Mouse (Mus musculus) lung, adult 2 months (tissue): ENCODE measurements around the gene Decr2. TPM values are rescaled to one million over a fixed set of nuclear protein-coding genes. Genes with fewer than 3 reads are reported as not detected.
A peak's percentile ranks its signal among the peaks of the same experiment; 100 is the strongest.
"Not testable (repeated sequence)": the region's sequence is repeated elsewhere in the genome, so short reads cannot be mapped to it uniquely, and the experiment has no call there.

Experiments
- DNase-seq: peaks from one replicate; pipeline ENCODE4 v3.0.0; 2022
- H3K4me1 ChIP-seq: fragments of 200-500 bp; 2 replicates; pipeline ENCODE4 v1.6.1; 2011; ENCODE audit warnings: low read length; ENCODE audit not compliant: control insufficient read depth, insufficient read depth
- H3K4me3 ChIP-seq: fragments of 200-500 bp; replicated peaks from 2 replicates; pipeline ENCODE3; 2011; ENCODE audit warnings: low read depth, mild to moderate bottlenecking, control low read depth, low read length; ENCODE audit errors: extremely low read depth
- CTCF ChIP-seq: fragments of 200-500 bp; IDR thresholded peaks from 2 replicates; pipeline ENCODE4 v1.5.1; 2011; ENCODE audit warnings: mild to moderate bottlenecking, low read length, control low read depth; ENCODE audit not compliant: insufficient read depth
- POLR2A ChIP-seq: fragments of 200-500 bp; IDR thresholded peaks from 2 replicates; pipeline ENCODE4 v1.6.1; 2011; ENCODE audit warnings: low read depth, mild to moderate bottlenecking, control low read depth, low read length, borderline replicate concordance; ENCODE audit errors: extremely low read depth
- WGBS: fragments of 180-500 bp; shearing (Covaris S2); methylation state at CpG from one replicate; pipeline ENCODE4 v1.1.7; 2018; 5-methylcytosine and 5-hydroxymethylcytosine counted together
- polyA plus RNA-seq: library from polyadenylated mRNA; depleted of rRNA; stranded (reverse); fragments of >200 nt; gene quantifications from 2 replicates; pipeline ENCODE4 v1.2.3, GENCODE M21; 2012; rRNA removed

Gene Decr2
- polyA plus RNA-seq, 1 experiment = 16.7 TPM

DNA sequence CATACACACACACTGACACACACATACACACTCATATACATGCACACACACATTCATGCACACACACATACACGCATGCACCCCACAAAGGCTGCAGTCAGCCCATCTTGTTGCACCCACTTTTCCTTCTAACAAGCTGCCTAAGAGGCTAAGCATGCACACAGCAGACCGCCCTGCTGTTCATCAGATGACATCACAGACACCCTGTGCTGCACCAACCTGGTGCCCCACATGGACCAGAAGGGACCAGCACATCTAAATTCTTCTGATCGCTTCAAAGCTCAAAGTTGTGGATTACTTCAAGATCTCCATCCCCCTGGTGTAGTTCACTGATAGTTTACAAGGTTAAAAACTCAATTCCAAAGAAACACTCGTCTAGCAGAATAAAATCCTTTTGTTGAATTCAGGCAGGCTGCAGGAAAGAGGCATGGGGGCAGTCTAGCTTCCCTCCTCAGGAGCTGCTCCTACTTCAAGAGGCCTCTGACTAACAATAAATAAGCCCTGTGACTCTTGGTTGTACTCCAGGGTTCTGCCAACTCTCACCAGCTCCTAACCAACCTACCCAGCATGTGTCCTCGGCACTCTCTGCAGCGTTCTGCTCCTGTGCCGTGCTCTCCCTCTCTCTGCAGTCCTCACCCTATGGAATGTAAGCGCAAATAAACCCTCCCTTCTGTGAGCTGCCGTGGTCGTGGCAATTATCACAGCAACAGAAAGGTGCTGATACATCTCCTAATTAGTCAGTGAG is 43.7 kb downstream of the Decr2 start:
- H3K4me3 ChIP-seq = no peak overlapping the region
- no peak for DNase-seq
- TF ChIP-seq CTCF = no peak
- TF ChIP-seq POLR2A = no peak
- H3K4me1 ChIP-seq = peaks cover 6% of the 10 kb centered on the region; the same call in 1 of the 2 replicates
- WGBS = 62% methylated on average over 10 of the region's 10 CpGs

DNA sequence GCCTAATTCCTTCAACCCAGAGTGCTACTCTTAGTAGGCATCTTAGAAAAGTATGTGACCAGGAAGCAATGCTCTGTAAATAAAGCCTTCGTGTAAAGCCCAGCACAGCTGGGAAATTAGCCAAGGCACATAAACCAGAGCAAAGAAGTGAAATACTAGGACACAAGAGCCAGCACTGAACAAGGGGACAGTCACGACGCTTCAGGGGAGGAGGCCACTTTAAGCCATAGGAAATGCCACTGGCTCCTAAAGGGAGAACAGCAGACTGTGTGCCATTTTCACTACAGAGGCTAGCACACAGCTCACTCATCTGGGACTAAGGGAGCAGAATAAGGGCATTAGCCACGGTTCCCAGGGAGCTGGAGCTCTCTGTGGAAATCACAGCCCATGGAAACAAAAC is 44.9 kb downstream of the Decr2 start:
- H3K4me3 ChIP-seq = no peak overlapping the region
- 41% methylated on average over 4 of the region's 4 CpGs for WGBS
- no peak for DNase-seq
- TF ChIP-seq POLR2A = no peak
- TF ChIP-seq CTCF = no peak
- peaks cover 6% of the 10 kb centered on the region; the same call in 1 of the 2 replicates for H3K4me1 ChIP-seq

DNA sequence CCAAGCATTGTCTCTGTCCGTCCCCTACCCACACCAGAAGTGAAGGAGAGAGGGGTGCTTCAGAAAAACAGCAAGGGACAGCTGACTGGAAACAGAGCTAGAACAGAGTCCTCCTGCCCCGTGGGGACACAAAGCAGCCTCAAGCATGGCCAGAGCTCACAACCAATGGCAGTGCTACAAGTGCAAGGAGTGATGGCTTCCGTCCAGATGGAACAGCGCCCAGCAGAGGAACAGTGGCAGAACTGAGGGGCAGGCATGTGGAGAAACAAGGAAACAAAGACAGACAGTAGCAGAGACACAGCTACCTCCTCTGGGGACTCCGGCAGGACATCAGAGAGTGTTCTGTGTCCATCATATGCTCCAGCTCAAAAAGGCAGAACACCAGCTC is 46.9 kb downstream of the Decr2 start:
- no peak overlapping the region for H3K4me3 ChIP-seq
- WGBS = 47% methylated on average over 5 of the region's 5 CpGs
- peak; percentile 50 for DNase-seq
- TF ChIP-seq POLR2A = no peak
- no peak for TF ChIP-seq CTCF
- H3K4me1 ChIP-seq = peaks cover 6% of the 10 kb centered on the region; the same call in 1 of the 2 replicates

DNA sequence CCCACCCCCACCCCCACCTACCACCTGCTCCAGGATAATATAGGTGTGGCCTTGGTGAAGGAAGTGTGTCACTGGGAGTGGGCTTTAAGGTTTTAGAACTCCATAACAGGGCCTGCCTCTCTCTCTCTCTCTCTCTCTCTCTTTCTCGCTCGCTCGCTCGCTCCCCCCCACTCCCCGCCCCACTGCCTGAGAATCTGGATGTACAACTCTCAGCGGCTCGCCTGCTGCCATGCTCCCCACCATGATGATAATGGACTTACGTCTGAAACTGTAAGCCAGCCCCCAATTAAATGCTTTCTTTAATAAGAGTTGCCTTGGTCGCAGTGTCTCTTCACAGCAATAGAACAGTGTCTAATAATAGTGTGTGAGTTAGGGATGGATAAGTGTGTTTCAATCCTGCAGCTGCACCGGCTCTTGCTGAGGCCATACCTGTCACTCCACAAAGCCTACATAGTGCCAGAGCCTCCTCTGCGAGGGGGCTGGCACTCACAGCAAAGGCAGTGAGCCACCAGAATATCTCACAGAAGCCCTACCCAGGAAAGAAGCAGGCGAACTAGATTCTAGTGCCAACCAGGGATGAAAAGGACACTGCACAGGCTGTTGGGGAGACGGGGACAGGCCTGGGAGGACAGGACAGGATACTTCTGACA is 47.4 kb downstream of the Decr2 start:
- 74% methylated on average over 12 of the region's 13 CpGs for WGBS
- no peak overlapping the region for H3K4me3 ChIP-seq
- no peak for DNase-seq
- peaks cover 6% of the 10 kb centered on the region; the same call in 1 of the 2 replicates for H3K4me1 ChIP-seq
- no peak for TF ChIP-seq CTCF
- TF ChIP-seq POLR2A = no peak

DNA sequence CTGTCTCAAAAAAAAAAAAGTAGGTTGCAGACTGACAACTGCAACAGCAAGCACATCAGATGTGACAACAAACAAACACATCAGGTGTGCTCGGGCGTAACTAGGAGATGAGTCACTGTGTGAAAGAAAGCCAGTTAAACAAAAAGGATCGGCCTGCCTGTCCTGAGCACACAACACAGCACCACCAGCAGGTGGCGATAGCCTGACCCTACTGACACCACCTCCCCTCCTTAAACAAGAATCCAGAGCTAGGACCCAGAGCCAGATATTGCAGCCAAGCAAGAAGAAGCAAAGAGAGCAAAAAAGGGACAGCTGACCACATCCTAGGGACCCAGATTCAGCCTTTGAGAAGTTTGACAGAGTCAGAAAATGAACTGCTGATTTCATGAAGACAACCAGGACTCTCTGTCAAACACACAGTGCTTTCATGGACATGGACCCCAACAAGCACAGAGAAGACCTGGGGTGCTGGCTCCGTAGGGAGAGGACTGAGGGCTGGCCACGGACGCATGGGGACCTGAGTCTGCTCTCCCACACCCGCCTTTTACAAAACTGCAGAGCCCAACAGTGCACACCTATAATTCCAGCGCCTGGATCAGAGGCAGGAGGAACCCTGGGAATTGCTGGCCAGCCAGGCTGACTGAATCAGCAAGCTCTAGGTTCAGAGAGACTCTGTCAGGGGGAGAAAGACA is 48.9 kb downstream of the Decr2 start:
- WGBS = 45% methylated on average over 9 of the region's 9 CpGs
- no peak overlapping the region for H3K4me3 ChIP-seq
- peak; percentile 34 for DNase-seq
- H3K4me1 ChIP-seq = peaks cover 6% of the 10 kb centered on the region; the same call in 1 of the 2 replicates
- peak; percentile 96 for TF ChIP-seq CTCF
- TF ChIP-seq POLR2A = no peak

DNA sequence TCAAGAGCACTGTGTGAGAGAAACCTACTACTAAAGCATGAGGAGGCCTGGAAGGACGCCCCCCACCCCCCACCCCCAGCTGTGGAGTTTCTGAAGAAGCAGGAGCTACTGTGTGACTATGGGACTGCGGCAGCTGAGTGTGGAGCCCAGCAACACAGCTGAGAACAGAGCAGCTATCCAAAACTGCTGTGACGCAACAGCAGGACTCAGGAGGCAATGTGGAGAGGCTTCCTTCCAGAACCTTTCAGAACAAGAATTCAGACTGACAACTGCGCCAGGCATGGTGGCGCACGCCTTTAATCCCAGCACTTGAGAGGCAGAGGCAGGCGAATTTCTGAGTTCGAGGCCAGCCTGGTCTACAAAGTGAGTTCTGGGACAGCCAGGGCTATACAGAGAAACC is 49.4 kb downstream of the Decr2 start:
- DNase-seq = peak; percentile 12
- not testable (repeated sequence) for H3K4me3 ChIP-seq, H3K4me1 ChIP-seq
- 68% methylated on average over 8 of the region's 8 CpGs for WGBS

DNA sequence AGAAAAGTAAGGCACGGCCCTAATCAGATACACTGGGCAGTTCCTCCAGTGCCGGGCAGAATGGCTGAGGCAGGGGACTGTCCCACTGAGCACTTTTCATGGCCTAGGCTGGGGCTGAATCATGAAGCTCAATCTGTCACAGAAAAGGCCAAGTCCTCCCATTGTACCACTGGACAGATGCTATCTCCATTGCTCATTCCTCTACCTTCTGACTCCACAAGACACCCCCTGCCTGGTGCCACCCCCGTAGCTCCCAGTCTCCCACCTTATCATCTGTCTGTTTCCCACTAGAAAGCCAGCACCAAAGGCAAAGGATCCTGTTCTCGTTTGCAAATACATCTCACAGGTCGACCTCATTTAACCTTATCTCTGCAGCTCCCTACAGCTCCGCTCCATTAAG is 58.1 kb downstream of the Decr2 start:
- no peak for DNase-seq
- H3K4me1 ChIP-seq = no peaks in the 10 kb centered on the region
- H3K4me3 ChIP-seq = no peak overlapping the region
- TF ChIP-seq CTCF (no peak), POLR2A (no peak)
- WGBS = 79% methylated on average over 6 of the region's 6 CpGs

DNA sequence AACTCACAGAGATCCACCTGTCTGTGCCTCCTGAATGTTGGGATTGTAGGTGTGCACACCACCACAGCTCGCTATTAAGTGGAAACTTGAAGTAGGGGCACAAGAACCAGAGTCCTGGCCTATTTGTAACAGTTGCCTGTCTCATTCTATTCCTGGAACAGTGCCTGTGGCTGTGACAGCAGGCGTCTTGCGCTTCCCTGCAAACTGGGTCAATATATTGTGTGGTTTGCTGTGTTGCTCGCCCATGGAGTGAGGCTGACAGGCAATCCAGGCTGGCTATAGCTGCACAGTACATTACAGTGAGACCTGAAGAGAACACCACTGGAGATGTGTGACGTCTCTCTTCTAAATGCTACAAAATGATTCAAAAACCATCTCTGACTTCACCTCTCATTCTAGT is 58.6 kb downstream of the Decr2 start:
- WGBS = 91% methylated on average over 5 of the region's 5 CpGs
- TF ChIP-seq POLR2A (no peak), CTCF (no peak)
- no peak for DNase-seq
- Histone ChIP-seq H3K4me1 (no peaks in the 10 kb centered on the region), H3K4me3 (no peak overlapping the region)

Other genes starting within 250 kb of the Decr2 start
- gene Gm20683, start 248.6 kb downstream of the Decr2 start, polyA plus RNA-seq = 29.1 and 36.2 TPM in 2 replicates
- gene Rhot2, start 245.5 kb downstream of the Decr2 start, polyA plus RNA-seq = 59.6 and 61.2 TPM in 2 replicates
- gene Wdr90, start 228.8 kb downstream of the Decr2 start, polyA plus RNA-seq = 35.7 and 40.3 TPM in 2 replicates
- gene Mcrip2, start 221.6 kb downstream of the Decr2 start, polyA plus RNA-seq = 22.7 and 31.1 TPM in 2 replicates
- gene Mettl26, start 215.3 kb downstream of the Decr2 start, polyA plus RNA-seq = 78.1 and 103 TPM in 2 replicates
- 1.0 and 1.4 TPM in 2 replicates for gene Wfikkn1, start 209.5 kb downstream of the Decr2 start, polyA plus RNA-seq
- 40.2 and 62.6 TPM in 2 replicates for gene Rab40c, start 170.6 kb downstream of the Decr2 start, polyA plus RNA-seq
- gene Pigq, start 145.4 kb downstream of the Decr2 start, polyA plus RNA-seq = 107 and 131 TPM in 2 replicates
- 24.4 and 37.5 TPM in 2 replicates for gene Nhlrc4, start 145.4 kb downstream of the Decr2 start, polyA plus RNA-seq
- not detected in 2 replicates for gene A930017K11Rik, start 137.8 kb downstream of the Decr2 start, polyA plus RNA-seq
- 45.9 and 49.7 TPM in 2 replicates for gene Capn15, start 104.5 kb downstream of the Decr2 start, polyA plus RNA-seq
- 41.3 and 46.5 TPM in 2 replicates for gene Rab11fip3, start 20.8 kb downstream of the Decr2 start, polyA plus RNA-seq
- 5.4 and 7.5 TPM in 2 replicates for gene Nme4, start 5.3 kb upstream of the Decr2 start, polyA plus RNA-seq
- gene Tmem8, start 23.0 kb upstream of the Decr2 start, polyA plus RNA-seq = 60.0 and 65.3 TPM in 2 replicates
- 43.4 and 46.7 TPM in 2 replicates for gene Mrpl28, start 33.2 kb upstream of the Decr2 start, polyA plus RNA-seq
- 14.0 and 17.5 TPM in 2 replicates for gene Axin1, start 48.4 kb upstream of the Decr2 start, polyA plus RNA-seq
- gene Pdia2, start 108.8 kb upstream of the Decr2 start, polyA plus RNA-seq = 0.62 and 0.70 TPM in 2 replicates
- gene Rgs11, start 112.6 kb upstream of the Decr2 start, polyA plus RNA-seq = 52.9 and 59.5 TPM in 2 replicates
- 27.3 and 30.4 TPM in 2 replicates for gene Arhgdig, start 117.4 kb upstream of the Decr2 start, polyA plus RNA-seq
- gene Fam234a, start 153.9 kb upstream of the Decr2 start, polyA plus RNA-seq = 60.4 and 76.1 TPM in 2 replicates
- gene Luc7l, start 162.6 kb upstream of the Decr2 start, polyA plus RNA-seq = 16.9 and 19.1 TPM in 2 replicates